Mouse (Mus musculus) heart, postnatal 0 days (tissue): ENCODE results near the gene Tmem109.

Source experiments
- CTCF ChIP-seq: IDR thresholded peaks from 2 replicates; pipeline ENCODE4 v1.5.1; 2016; ENCODE audit warnings: antibody characterized with exemption, control low read depth, low read depth
- EP300 ChIP-seq: IDR thresholded peaks from 2 replicates; pipeline ENCODE4 v1.6.1; 2016; ENCODE audit warnings: antibody characterized with exemption, low read depth

DNA sequence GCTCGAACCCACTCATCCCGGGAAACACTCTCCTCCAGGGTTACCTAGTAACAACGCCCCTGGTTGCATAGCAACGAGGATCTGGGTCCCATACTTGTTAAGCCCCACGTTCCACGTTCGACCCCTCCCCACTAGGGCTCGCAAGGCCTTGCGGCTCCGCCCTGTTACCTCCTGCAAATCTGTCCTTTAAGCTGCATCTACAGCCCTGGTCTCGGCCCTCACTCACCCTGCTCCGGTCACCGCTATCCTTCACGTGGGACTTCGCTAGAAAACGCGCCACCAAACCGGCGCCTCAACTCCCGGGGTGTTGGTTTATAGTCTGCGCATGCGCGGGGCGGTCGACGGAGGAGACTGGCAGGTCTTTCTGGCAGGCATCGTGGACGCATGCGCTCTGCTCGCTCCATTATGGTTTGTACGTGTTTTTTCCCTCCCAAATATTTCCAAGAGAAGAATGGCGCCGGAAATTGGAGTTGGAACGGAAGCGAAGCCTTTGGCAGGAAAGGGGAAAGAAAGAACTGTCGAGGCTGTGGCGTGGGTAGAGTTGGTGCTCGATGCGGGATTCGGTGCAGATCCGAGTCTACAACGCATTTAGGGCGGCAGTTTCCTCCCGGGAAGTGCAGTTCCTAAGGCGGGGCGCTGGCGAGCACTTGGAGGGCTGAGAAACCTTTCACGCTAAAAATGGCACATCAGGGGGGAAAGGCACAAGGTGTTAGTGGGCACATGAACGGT lies at the start of gene Tmem109:
- TF ChIP-seq CTCF, result peak; percentile 32
- no peak; the same call in 1 of the 2 replicates for TF ChIP-seq EP300
